Mouse (Mus musculus): ENCODE measurements around the gene Dnpep.
A peak's percentile ranks its signal among the peaks of the same experiment; 100 is the strongest.

Gene Dnpep

GRCm38 (mm10) chr1:75327461-75327860, 9.7 kb upstream of the Dnpep start:
- no peak for DNase-seq

GRCm38 (mm10) chr1:75319166-75319565, 1.4 kb upstream of the Dnpep start:
- DNase-seq: no peak

- no peak for DNase-seq
Measured at GRCm38 (mm10) chr1:75318736-75319135, 946 bp upstream of the Dnpep start.

- no peak for DNase-seq
Measured at GRCm38 (mm10) chr1:75318301-75318700, 511 bp upstream of the Dnpep start.

- peak; percentile 93 for DNase-seq
Measured at GRCm38 (mm10) chr1:75316861-75317240, 939 bp downstream of the Dnpep start.

GRCm38 (mm10) chr1:75315456-75316365, 2.1 kb downstream of the Dnpep start:
- no peak for DNase-seq

- no peak for DNase-seq
Measured at GRCm38 (mm10) chr1:75315011-75315410, 2.8 kb downstream of the Dnpep start.

- no peak for DNase-seq
Measured at GRCm38 (mm10) chr1:75311694-75312093, 6.1 kb downstream of the Dnpep start.

GRCm38 (mm10) chr1:75304662-75305061, 13.1 kb downstream of the Dnpep start:
- no peak for DNase-seq

GRCm38 (mm10) chr1:75294294-75294693, 23.5 kb downstream of the Dnpep start:
- no peak for DNase-seq

- DNase-seq: no peak
Measured at GRCm38 (mm10) chr1:75293331-75293701, 24.5 kb downstream of the Dnpep start.

GRCm38 (mm10) chr1:75292476-75293330, 25.1 kb downstream of the Dnpep start:
- peak; percentile 22 for DNase-seq

GRCm38 (mm10) chr1:75291321-75291720, 26.5 kb downstream of the Dnpep start:
- DNase-seq: no peak

- peak; percentile 37 for DNase-seq
Measured at GRCm38 (mm10) chr1:75290582-75290981, 27.2 kb downstream of the Dnpep start.

GRCm38 (mm10) chr1:75289888-75290431, 27.8 kb downstream of the Dnpep start:
- DNase-seq: no peak

- DNase-seq: peak; percentile 31
Measured at GRCm38 (mm10) chr1:75289376-75289775, 28.4 kb downstream of the Dnpep start.

- DNase-seq: no peak
Measured at GRCm38 (mm10) chr1:75284911-75285310, 32.9 kb downstream of the Dnpep start.

- DNase-seq: no peak
Measured at GRCm38 (mm10) chr1:75283017-75283416, 34.8 kb downstream of the Dnpep start.

GRCm38 (mm10) chr1:75278228-75278627, 39.6 kb downstream of the Dnpep start, which contains the start of gene Resp18:
Resp18 (minus strand) TSS chr1:75278415.
- DNase-seq: no peak

GRCm38 (mm10) chr1:75277195-75278188, 40.3 kb downstream of the Dnpep start:
- DNase-seq: peak; percentile 57

GRCm38 (mm10) chr1:75264091-75264880, 53.5 kb downstream of the Dnpep start, which contains the start of gene Ptprn:
Ptprn (minus strand) TSS chr1:75264502.
- DNase-seq: no peak
